Mouse (Mus musculus) CH12F3 (cell line): ENCODE measurements around the gene Ccdc38.

Experiments
- in situ Hi-C: fragments of 300-500 bp; cut with MboI; formaldehyde crosslinking; loops from 2 replicates; pipeline ENCODE4 v1.14.3; 2020; ENCODE audit warnings: low sequenced_read_pairs

Gene Ccdc38

DNA sequence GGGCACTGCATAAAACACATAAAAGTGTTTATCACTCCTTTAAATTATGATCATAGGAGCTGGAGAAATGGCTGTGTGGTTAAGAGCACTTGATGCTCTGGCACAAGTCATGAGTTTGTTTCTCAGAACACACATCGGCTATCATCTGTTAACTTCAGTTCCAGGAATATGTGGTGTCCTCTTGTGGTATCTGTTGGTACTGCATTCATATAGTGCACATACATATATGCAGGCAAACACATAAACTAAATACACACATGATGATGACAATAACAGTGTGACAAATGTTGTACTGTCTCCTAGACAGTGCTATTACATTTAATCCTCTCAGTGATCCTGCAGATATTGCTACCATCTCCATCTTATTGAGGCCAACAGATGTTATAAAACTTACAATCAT, 62.8 kb downstream of the Ccdc38 start:
- in situ Hi-C loops = loop anchor here (10.0 kb wide), 1 partner anchor 162 kb away; no protein-coding TSS in a partner anchor

DNA sequence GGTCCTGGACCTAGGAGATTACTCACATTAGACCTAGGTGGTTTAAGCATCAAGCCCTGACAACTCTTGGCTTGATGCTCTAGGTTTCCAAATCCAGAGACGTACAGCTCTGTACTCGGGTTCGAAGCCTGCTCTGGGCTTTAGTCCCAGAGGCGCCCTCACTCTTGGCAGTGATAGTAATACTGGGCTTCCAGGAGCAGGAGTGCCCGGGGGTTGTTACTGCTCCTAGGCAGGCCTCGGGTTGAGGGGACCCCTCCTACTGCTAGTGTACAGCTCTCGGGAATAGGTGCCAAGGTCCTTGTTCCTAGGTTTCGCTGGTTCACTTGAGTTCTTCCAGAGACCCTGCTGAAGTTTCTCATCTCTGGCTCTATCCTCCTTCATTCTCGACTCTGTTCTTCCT, 65.9 kb downstream of the Ccdc38 start:
- in situ Hi-C loops = loop anchor here (10.0 kb wide), 1 partner anchor 158 kb away; no protein-coding TSS in a partner anchor

DNA sequence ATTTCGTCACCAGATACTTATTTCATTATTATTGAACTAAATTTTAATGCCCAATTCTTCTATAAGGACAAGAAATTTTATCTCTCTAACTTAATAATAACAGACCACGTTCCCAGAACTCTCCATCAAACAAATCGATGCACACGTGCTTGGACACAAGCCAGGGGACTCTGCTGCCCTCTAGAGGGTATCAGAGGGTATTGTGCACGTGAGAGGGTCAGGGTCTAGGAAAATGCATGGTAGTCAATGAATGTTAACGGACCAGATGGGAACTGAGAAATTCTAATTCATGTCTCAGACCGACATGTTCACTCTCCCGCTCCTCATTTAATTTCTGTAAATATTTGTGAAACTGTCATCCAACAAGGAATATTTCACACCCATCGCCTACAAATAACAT, 67.6 kb downstream of the Ccdc38 start:
- in situ Hi-C loops = loop anchor here (10.0 kb wide), 1 partner anchor 157 kb away; no protein-coding TSS in a partner anchor

DNA sequence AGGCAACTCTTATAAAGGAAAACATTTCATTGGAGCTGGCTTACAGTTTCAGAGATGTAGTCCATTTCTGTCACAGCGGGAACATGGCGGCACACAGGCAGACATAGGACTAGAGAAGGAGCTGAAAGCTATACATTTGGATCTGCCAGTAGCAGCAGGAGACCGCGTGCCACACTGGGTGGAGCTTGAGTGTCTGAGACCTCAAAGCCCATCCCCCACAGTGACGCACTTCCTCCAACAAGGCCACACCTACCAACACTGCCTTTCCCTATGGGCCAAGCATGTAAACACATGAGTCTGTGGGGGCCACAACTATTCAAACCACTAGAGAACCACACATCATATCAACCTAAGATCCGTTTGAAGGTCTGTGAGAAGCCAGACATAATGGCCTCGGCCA, 68.8 kb downstream of the Ccdc38 start:
- in situ Hi-C loops = loop anchor here (10.0 kb wide), 1 partner anchor 156 kb away; no protein-coding TSS in a partner anchor

DNA sequence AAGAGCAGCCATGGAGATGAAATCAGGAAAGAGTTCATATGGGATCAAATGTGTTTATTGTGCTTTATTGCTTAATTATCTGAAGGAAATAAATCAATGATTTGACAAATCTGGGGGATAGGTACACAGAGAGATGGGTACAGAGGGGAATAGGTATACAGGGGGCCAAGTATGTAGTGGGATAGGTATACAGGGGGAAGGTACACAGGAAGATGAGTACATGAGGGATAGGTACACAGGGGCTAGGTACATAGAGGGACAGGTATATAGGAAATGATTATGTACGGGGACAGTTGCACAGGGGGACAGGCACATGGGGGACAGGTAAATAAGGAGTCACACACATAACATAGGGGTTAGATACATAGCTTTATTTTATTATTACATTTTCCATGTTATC, 70.5 kb downstream of the Ccdc38 start:
- in situ Hi-C loops = loop anchor here (10.0 kb wide), 1 partner anchor 194 kb away; no protein-coding TSS in a partner anchor

DNA sequence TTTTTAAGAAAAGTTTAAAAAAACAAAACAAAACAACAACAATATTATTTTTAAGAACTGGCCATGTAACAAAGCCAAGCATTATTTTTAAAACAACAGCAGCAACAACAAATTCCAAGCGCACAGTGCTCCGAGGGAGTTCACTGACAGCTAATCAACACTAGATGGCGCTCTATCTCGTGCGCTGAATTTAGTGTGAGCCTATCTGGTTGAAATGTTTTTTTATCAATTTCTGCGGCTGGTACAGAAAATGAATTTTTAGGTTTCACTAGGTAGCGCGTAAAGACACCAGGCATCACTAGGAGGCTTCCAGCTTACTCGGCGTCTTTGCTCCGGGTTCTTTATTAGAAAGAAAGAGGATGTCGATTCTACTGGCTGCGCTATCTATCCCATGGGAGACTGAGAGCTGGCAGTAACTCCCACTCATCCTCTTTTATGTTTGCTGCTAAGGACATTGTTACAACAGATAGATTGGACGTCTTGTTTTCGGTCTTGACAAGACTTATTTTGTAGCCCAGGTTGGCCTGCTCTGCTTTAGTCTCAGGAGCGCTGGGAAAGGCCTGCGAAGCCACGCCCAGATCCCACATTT, 71.1 kb downstream of the Ccdc38 start:
- in situ Hi-C loops = loop anchor here (10.0 kb wide), 1 partner anchor 193 kb away; no protein-coding TSS in a partner anchor

DNA sequence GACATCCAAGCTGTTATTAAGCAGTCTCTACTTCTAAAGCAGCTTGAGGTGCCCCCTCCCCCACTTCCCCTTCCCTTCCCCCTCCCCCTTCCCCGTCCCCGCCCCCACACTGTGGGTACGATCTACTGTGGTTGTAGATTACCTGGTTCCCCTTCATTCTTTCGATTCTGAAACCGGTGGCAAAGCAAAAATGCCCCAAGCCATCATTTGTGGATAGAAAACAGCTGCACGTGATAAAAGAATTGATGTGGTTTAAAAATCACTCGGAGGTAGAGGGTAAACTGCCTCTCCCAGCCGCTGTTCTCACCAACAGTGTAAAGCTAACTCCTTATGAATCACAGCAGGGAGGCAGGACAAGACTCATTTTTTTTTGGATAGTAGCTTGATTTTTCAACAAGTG, 74.4 kb downstream of the Ccdc38 start:
- in situ Hi-C loops = loop anchor here (10.0 kb wide), 1 partner anchor 190 kb away; no protein-coding TSS in a partner anchor

DNA sequence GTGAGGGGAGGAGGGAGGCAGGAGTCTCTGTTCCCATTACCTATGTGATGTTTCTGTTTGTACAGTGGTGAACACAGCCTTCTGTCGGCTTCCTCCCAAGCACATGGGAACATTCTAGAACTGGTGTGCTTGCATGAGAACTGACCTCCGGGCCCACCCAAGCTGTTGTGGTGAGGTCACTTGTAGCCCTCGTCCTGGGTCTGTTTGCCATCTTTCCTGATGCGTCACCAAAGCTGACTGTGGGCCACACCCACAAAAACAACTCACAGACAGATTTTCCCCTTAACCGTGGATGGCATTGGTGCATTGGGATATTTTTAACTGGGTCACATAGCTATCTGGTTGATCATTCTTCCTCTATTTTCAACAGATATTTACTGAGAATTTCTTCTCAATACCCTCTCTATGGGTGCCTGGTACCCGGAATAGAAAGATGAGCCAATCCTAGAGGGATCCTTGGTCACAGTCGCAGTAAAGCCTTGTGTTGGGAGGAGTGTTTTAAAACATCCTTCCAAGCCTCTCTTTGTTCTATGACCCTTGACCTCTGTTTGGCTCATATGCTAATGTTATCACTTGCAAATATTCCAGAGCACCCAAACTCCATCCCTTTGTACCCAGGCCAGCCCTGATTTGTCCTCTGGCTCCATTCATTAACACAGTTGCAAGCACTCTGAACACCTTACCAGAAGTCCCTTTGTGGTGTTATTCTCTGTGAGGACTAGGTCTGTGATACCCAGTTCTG, 80.2 kb downstream of the Ccdc38 start:
- in situ Hi-C loops = no loop called here

DNA sequence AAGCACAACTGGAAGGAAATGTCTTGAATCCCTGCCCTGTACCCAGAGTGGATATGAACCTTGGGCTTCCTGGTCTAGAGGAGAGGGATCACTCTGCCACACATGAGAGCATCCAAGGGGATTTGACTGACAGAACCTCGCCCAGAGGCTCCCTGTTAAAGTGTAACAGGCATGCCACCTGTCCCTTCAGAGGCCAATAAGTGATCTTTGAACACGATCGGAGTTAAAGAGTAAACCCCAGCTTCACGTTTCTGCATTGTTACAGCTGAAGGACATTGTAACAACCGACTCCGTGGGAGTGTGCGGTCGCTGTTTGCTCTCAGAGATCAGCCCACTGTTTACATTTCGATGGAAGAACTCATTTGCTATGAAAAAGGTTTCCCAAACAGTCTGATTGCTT, 83.3 kb downstream of the Ccdc38 start:
- in situ Hi-C loops = no loop called here

DNA sequence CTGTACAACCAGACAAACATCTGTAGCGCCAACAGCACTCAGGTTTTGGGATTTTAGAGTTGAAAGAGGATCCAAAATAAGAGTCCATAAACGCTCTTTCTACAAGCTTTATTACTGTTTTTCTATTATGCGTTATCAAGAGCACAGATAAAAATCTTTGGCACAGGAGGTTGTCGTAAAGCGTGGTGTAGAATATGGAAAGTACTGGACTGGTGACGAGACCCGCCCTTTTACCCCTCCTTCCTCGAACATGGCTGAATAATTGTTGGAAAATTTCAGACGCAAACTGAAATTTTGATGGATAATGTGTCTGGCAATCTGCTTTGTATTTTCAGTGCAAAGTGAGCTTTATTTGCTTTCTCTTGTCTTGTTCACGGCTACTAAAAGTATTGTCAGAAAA, 83.7 kb downstream of the Ccdc38 start:
- in situ Hi-C loops = no loop called here

DNA sequence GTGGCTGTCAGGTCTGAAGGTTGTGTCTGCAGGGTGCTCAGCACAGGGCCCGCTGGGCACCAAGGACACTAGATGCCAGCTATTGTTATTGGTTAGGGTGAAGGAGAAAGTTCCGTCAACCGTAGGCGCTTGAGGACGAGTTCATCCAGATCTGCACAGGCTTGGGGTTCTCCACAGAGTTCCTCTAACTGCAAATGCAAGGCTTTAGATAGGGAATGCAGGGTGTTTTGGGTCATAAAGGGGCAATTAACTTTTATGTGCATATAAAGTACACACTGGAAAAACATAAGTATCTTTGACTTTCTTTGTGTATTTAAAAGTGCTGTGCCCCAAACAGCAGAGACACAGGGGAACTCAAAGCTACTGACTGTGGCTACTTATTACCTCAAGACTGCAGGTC, 89.9 kb downstream of the Ccdc38 start:
- in situ Hi-C loops = no loop called here

DNA sequence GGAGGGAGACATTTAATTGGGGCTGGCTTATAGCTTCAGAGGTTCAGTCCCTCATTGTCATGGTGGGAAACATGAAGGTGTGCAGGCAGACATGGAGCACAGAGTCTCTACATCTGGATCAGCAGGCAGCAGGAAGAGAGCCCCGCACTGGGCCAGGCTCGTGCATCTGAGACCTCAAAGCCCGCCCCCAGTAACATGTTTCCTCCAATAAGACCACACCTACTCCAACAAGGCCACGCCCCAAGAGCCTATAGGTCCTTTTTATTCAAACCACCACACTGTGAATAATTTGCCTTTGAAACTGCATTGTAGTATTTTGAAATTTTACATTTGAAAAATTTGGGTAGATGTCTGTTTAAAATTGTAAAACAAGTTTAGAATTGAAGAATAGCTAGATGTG, 91.7 kb downstream of the Ccdc38 start:
- in situ Hi-C loops = no loop called here

DNA sequence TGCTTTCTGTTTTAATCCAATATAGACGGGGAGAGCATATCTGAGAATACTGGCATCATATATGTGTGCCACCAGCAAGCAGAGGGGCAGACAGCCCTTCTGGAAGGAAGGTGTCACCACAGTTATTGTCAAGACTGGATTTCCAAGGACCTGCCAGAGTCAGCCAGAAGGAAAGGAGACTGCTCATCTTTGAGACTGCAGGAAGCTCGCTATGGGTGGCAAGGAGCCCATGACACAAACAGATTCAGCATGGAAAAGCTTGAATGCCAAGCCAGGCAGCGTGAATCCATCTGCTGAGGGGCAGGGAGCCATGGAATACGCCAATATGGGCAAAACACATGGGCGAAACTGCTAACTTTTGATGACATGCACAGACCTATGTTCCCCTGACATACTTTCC, 93.1 kb downstream of the Ccdc38 start:
- in situ Hi-C loops = no loop called here
